ENCODE assay signal across 8 mouse cellular contexts in the genomic region with DNA sequence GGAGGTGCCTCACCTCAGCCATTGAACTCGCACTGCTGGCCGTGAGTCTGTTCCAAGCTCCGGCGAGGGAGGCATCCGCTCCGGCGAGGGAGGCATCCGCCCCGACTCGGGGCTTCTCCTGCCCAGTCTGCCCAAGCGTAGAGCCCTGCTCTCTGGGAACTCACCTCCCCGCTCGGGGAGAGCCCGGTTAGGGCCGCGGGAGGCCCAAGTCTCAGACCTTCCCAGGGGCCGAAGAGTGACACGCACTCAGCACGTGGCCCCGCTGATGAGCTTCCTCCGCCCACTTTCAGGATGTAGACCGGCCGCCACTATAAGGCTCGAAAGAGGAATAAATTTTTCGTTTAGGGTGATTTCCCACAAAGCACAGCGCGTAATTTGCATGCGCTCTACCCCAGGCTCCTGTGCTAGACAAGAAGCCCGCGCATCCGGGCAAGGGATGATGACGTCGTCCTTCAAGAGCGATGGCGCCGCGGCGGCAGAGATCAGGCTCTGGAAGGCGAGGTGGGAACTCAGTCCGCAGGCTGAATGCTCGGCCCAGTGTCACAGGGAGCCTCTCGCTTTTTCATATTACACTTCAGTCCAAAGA. TPM values are rescaled to one million over a fixed set of nuclear protein-coding genes. Genes with fewer than 3 reads are reported as not detected.
A peak's percentile ranks its signal among the peaks of the same experiment; 100 is the strongest.
DNase-seq lines count a peak whose midpoint lies in the region; ATAC-seq and TF ChIP-seq lines count a peak whose summit lies in the region.

A gene (minus strand): TSS at position 246 of the 586 bp plus-strand sequence.
A gene (plus strand): TSS at position 355 of the 586 bp plus-strand sequence.

- H3K4me1 ChIP-seq in forebrain, embryonic 10.5 days, result peaks cover 13% of the 10 kb centered on the region; the same call in 1 of the 2 replicates
- peaks cover 5% of the 10 kb centered on the region for H3K4me1 ChIP-seq in heart, embryonic 15.5 days (replicated peaks)
- peaks cover 6 to 8% of the 10 kb centered on the region in 2 experiments for H3K4me1 ChIP-seq in liver, embryonic 14.5 days (replicated peaks; ENCODE audit: control insufficient read depth in 2 of 2, insufficient read depth in 2 of 2, low read length in 1 of 2)
- no peaks in the 10 kb centered on the region for H3K4me1 ChIP-seq in neural tube, embryonic 11.5 days (ENCODE audit: control insufficient read depth, insufficient read depth, low read length)
- 0 out of 2 replicates have a peak, but pooled peaks cover 2% of the 10 kb centered on the region for H3K4me1 ChIP-seq in stomach, postnatal 0 days (replicated peaks; ENCODE audit: control insufficient read depth, insufficient read depth)

- under 1% methylated on average over 42 of the region's 42 CpGs for whole genome bisulfite sequencing in forebrain, embryonic 10.5 days
- under 1% methylated on average over 42 of the region's 42 CpGs for WGBS in heart, embryonic 15.5 days
- WGBS in liver, embryonic 14.5 days (ENCODE audit: insufficient replicate concordance), result under 1% methylated on average over 41 of the region's 42 CpGs
- WGBS in neural tube, embryonic 11.5 days, result 0% methylated on average over 42 of the region's 42 CpGs
- under 1% methylated on average over 42 of the region's 42 CpGs for WGBS in stomach, postnatal 0 days

- H3K4me3 ChIP-seq in forebrain, embryonic 10.5 days, result peak within 1 kb of the TSS; percentile 59
- H3K4me3 ChIP-seq in heart, embryonic 15.5 days, result peak within 1 kb of the TSS; percentile 63
- peak within 1 kb of the TSS; percentile 67 to 69 for H3K4me3 ChIP-seq in liver, embryonic 14.5 days (ENCODE audit: insufficient read depth in 1 of 2, low read depth in 2 of 2, low read length in 2 of 2)
- peak within 1 kb of the TSS; percentile 49 for H3K4me3 ChIP-seq in neural tube, embryonic 11.5 days (ENCODE audit: low read depth, low read length)
- peak within 1 kb of the TSS; percentile 66 for H3K4me3 ChIP-seq in stomach, postnatal 0 days (ENCODE audit: low read depth, low read length)

- H3K9ac ChIP-seq in heart, embryonic 15.5 days, result peak within 1 kb of the TSS; percentile 75
- peak within 1 kb of the TSS; percentile 83 for H3K9ac ChIP-seq in liver, embryonic 14.5 days (replicated peaks)
- H3K9ac ChIP-seq in neural tube, embryonic 11.5 days (ENCODE audit: low read length), result peak within 1 kb of the TSS; percentile 72
- peak within 1 kb of the TSS; percentile 81 for H3K9ac ChIP-seq in stomach, postnatal 0 days (ENCODE audit: low read length)

- ATAC-seq in heart, embryonic 15.5 days (replicated peaks; ENCODE audit: insufficient number of reproducible peaks, insufficient read depth, low FRiP score, low read depth), result peak; percentile 100
- peak; percentile 99 for ATAC-seq in liver, embryonic 14.5 days (ENCODE audit: insufficient read depth)
- ATAC-seq in neural tube, embryonic 11.5 days (ENCODE audit: insufficient read depth, low FRiP score, low TSS enrichment), result peak; percentile 96
- peak; percentile 99 for ATAC-seq in stomach, postnatal 0 days (ENCODE audit: low FRiP score, low TSS enrichment)

- TF ChIP-seq EP300 in liver, embryonic 14.5 days (IDR thresholded peaks at IDR 0.05; ENCODE audit: low read depth), result peak; percentile 48
- TF ChIP-seq EP300 in stomach, postnatal 0 days (optimal IDR thresholded peaks at IDR 0.05), result peak; percentile 89

- peak; percentile 99 for DNase-seq in CD8-positive naive resting alpha-beta T cell, adult 2 months (ENCODE audit: low read depth in 2 of 2, low spot score in 2 of 2)
- DNase-seq in c-Kit-positive CD71-negative TER-119-negative erythroid progenitor cells, embryonic 14.5 days (ENCODE audit: low read depth), result peak; percentile 94
- peak; percentile 96 for DNase-seq in forebrain, embryonic 10.5 days (ENCODE audit: extremely low spot score, low spot score)
- peak; percentile 94 to 97 for DNase-seq in kidney, postnatal 25 days
- peak; percentile 94 to 95 (median 94) for DNase-seq in liver, embryonic 14.5 days (ENCODE audit: low read depth in 3 of 3, low spot score in 3 of 3)
- DNase-seq in neural tube, embryonic 11.5 days (ENCODE audit: low spot score), result peak; percentile 95
- DNase-seq in stomach, postnatal 0 days (ENCODE audit: low spot score), result peak; percentile 98

- H3K27me3 ChIP-seq in forebrain, embryonic 10.5 days (ENCODE audit: poor library complexity, severe bottlenecking), result no peaks in the 10 kb centered on the region
- H3K27me3 ChIP-seq in heart, embryonic 15.5 days, result no peaks in the 10 kb centered on the region
- H3K27me3 ChIP-seq in liver, embryonic 14.5 days (ENCODE audit: control insufficient read depth, insufficient read depth, low read length), result no peaks in the 10 kb centered on the region
- no peaks in the 10 kb centered on the region for H3K27me3 ChIP-seq in neural tube, embryonic 11.5 days (ENCODE audit: control insufficient read depth, insufficient read depth, low read length)
- H3K27me3 ChIP-seq in stomach, postnatal 0 days (ENCODE audit: control insufficient read depth, insufficient read depth, low read length), result no peaks in the 10 kb centered on the region

- H3K9me3 ChIP-seq in forebrain, embryonic 10.5 days, result no peaks in the 10 kb centered on the region
- no peaks in the 10 kb centered on the region for H3K9me3 ChIP-seq in heart, embryonic 15.5 days (replicated peaks)
- no peaks in the 10 kb centered on the region for H3K9me3 ChIP-seq in liver, embryonic 14.5 days (ENCODE audit: control insufficient read depth, low read length)
- no peaks in the 10 kb centered on the region for H3K9me3 ChIP-seq in neural tube, embryonic 11.5 days (ENCODE audit: control insufficient read depth, low read length)
- H3K9me3 ChIP-seq in stomach, postnatal 0 days (ENCODE audit: control insufficient read depth, low read length), result no peaks in the 10 kb centered on the region

- H3K4me2 ChIP-seq in heart, embryonic 15.5 days, result peak within 1 kb of the TSS; percentile 65
- peak within 1 kb of the TSS; percentile 80 for H3K4me2 ChIP-seq in liver, embryonic 14.5 days (ENCODE audit: low read depth)
- H3K4me2 ChIP-seq in neural tube, embryonic 11.5 days (ENCODE audit: low read depth), result peak within 1 kb of the TSS; percentile 55
- H3K4me2 ChIP-seq in stomach, postnatal 0 days (replicated peaks; ENCODE audit: low read depth), result peak within 1 kb of the TSS; percentile 68

- TF ChIP-seq CTCF in liver, embryonic 14.5 days (IDR thresholded peaks at IDR 0.05; ENCODE audit: low read depth), result 0 out of 2 replicates have a peak, but pooled peaks have one; percentile 3
- no peak for TF ChIP-seq CTCF in stomach, postnatal 0 days (IDR thresholded peaks at IDR 0.05; ENCODE audit: low read depth)

- H3K27ac ChIP-seq in forebrain, embryonic 10.5 days, result peak within 1 kb of the TSS; percentile 89
- H3K27ac ChIP-seq in heart, embryonic 15.5 days, result peak within 1 kb of the TSS; percentile 90
- peak within 1 kb of the TSS; percentile 74 for H3K27ac ChIP-seq in liver, embryonic 14.5 days
- peak within 1 kb of the TSS; percentile 83 for H3K27ac ChIP-seq in neural tube, embryonic 11.5 days (ENCODE audit: low read depth, low read length)
- peak within 1 kb of the TSS; percentile 93 for H3K27ac ChIP-seq in stomach, postnatal 0 days (replicated peaks)

- H3K36me3 ChIP-seq in forebrain, embryonic 10.5 days (replicated peaks), result peaks cover 28% of the 10 kb centered on the region
- H3K36me3 ChIP-seq in heart, embryonic 15.5 days, result peaks cover 24% of the 10 kb centered on the region
- H3K36me3 ChIP-seq in liver, embryonic 14.5 days (replicated peaks; ENCODE audit: control insufficient read depth, insufficient read depth, low read depth), result peaks cover 12% of the 10 kb centered on the region
- no peaks in the 10 kb centered on the region for H3K36me3 ChIP-seq in neural tube, embryonic 11.5 days (ENCODE audit: control insufficient read depth, insufficient read depth, low read length)
- H3K36me3 ChIP-seq in stomach, postnatal 0 days (ENCODE audit: control insufficient read depth, insufficient read depth, low read length), result 0 out of 2 replicates have a peak, but pooled peaks cover 1% of the 10 kb centered on the region

RNA-seq across cellular contexts. Expression of the first gene that starts in this region (rescaled TPM):
- polyA plus RNA-seq in forebrain, embryonic 10.5 days (2016; fragmentation: Nextera tagmentation; extraction: Ambion mirVana), result not detected in 2 replicates
- polyA plus RNA-seq in heart, embryonic 15.5 days (2015; fragmentation: Nextera tagmentation; extraction: Ambion mirVana), result not detected in 2 replicates
- polyA plus RNA-seq in liver, embryonic 14.5 days (2012; rRNA removed), result not detected in 2 replicates
- polyA plus RNA-seq in liver, embryonic 14.5 days (2014; fragmentation: Nextera tagmentation; extraction: Ambion mirVana), result not detected in 2 replicates
- polyA plus RNA-seq in neural tube, embryonic 11.5 days (2014; fragmentation: Nextera tagmentation; extraction: Ambion mirVana), result not detected in 2 replicates
- not detected in 2 replicates for polyA plus RNA-seq in stomach, postnatal 0 days (2015; fragmentation: Nextera tagmentation; extraction: Ambion mirVana)

RNA-seq across cellular contexts. Expression of the second gene that starts in this region (rescaled TPM):
- 76.7 and 84.4 TPM in 2 replicates for polyA plus RNA-seq in forebrain, embryonic 10.5 days (2016; fragmentation: Nextera tagmentation; extraction: Ambion mirVana)
- 36.5 and 37.5 TPM in 2 replicates for polyA plus RNA-seq in heart, embryonic 15.5 days (2015; fragmentation: Nextera tagmentation; extraction: Ambion mirVana)
- polyA plus RNA-seq in liver, embryonic 14.5 days (2012; rRNA removed), result 20.6 and 32.9 TPM in 2 replicates
- 31.3 and 35.9 TPM in 2 replicates for polyA plus RNA-seq in liver, embryonic 14.5 days (2014; fragmentation: Nextera tagmentation; extraction: Ambion mirVana)
- polyA plus RNA-seq in neural tube, embryonic 11.5 days (2014; fragmentation: Nextera tagmentation; extraction: Ambion mirVana), result 62.6 and 65.2 TPM in 2 replicates
- 27.9 and 28.7 TPM in 2 replicates for polyA plus RNA-seq in stomach, postnatal 0 days (2015; fragmentation: Nextera tagmentation; extraction: Ambion mirVana)

Comparison
In these comparisons a context has a peak if more than half of its experiments do, and no peak if none do; other contexts are left out.
1. Peak in every context shown above with its lines: DNase-seq, ATAC-seq, H3K4me3 ChIP-seq and H3K27ac ChIP-seq.